Mouse (Mus musculus): ENCODE data around the gene Dctpp1.
A peak's percentile ranks its signal among the peaks of the same experiment; 100 is the strongest.

Gene Dctpp1

GRCm38 (mm10) chr7:127260309-127261111, at the start of gene Dctpp1:
TSS of gene Dctpp1 (minus strand) at chr7:127260709.
- DNase-seq = peak; percentile 99

- no peak for DNase-seq
Measured at GRCm38 (mm10) chr7:127309951-127310350, 49.4 kb upstream of the Dctpp1 start.

- peak; percentile 67 for DNase-seq
Measured at GRCm38 (mm10) chr7:127308887-127309286, 48.4 kb upstream of the Dctpp1 start.

GRCm38 (mm10) chr7:127308431-127308830, 47.9 kb upstream of the Dctpp1 start:
- no peak for DNase-seq

- DNase-seq = no peak
Measured at GRCm38 (mm10) chr7:127297586-127298193, 37.2 kb upstream of the Dctpp1 start.

- no peak for DNase-seq
Measured at GRCm38 (mm10) chr7:127296786-127297555, 36.5 kb upstream of the Dctpp1 start.

GRCm38 (mm10) chr7:127296098-127296497, 35.6 kb upstream of the Dctpp1 start, which contains the start of gene Itgal:
TSS of gene Itgal (plus strand) at chr7:127296260.
- DNase-seq = no peak

- no peak for DNase-seq
Measured at GRCm38 (mm10) chr7:127290142-127290541, 29.6 kb upstream of the Dctpp1 start.

GRCm38 (mm10) chr7:127289306-127289705, 28.8 kb upstream of the Dctpp1 start:
- no peak for DNase-seq

- DNase-seq = no peak
Measured at GRCm38 (mm10) chr7:127287940-127288339, 27.4 kb upstream of the Dctpp1 start.

GRCm38 (mm10) chr7:127285154-127285553, 24.6 kb upstream of the Dctpp1 start:
- no peak for DNase-seq

GRCm38 (mm10) chr7:127282190-127282589, 21.7 kb upstream of the Dctpp1 start:
- no peak for DNase-seq

GRCm38 (mm10) chr7:127281114-127281513, 20.6 kb upstream of the Dctpp1 start:
- no peak for DNase-seq

GRCm38 (mm10) chr7:127280092-127280491, 19.6 kb upstream of the Dctpp1 start:
- no peak for DNase-seq

- no peak for DNase-seq
Measured at GRCm38 (mm10) chr7:127278311-127278710, 17.8 kb upstream of the Dctpp1 start.

GRCm38 (mm10) chr7:127276519-127276961, 16.0 kb upstream of the Dctpp1 start:
- DNase-seq = no peak

GRCm38 (mm10) chr7:127273925-127274789, 13.6 kb upstream of the Dctpp1 start, which contains the start of gene Sephs2:
TSS of gene Sephs2 (minus strand) at chr7:127274055.
- DNase-seq = peak; percentile 92

- no peak for DNase-seq
Measured at GRCm38 (mm10) chr7:127273118-127273923, 12.8 kb upstream of the Dctpp1 start.

- DNase-seq = no peak
Measured at GRCm38 (mm10) chr7:127272566-127272965, 12.1 kb upstream of the Dctpp1 start.

- DNase-seq = no peak
Measured at GRCm38 (mm10) chr7:127271093-127271492, 10.6 kb upstream of the Dctpp1 start.

GRCm38 (mm10) chr7:127270666-127271065, 10.2 kb upstream of the Dctpp1 start:
- no peak for DNase-seq
